Mouse (Mus musculus) ES-E14 (cell line): Measurements from ENCODE around the gene Sla2.

ENCODE experiments used
- HCFC1 ChIP-seq: IDR thresholded peaks from 2 replicates; pipeline ENCODE4 v1.6.1; 2012; ENCODE audit warnings: low read length, inconsistent platforms, borderline replicate concordance; ENCODE audit not compliant: insufficient read depth
- ZNF384 ChIP-seq: IDR thresholded peaks from 2 replicates; pipeline ENCODE4 v1.6.1; 2012; ENCODE audit warnings: low read depth, low read length, inconsistent platforms

- TF ChIP-seq ZNF384: no peak
- no peak for TF ChIP-seq HCFC1
Measured at GRCm38 (mm10) chr2:156887017-156887416, at the start of gene Sla2.
